Mouse (Mus musculus): ENCODE results near the gene Syngr3. TPM values are rescaled to one million over a fixed set of nuclear protein-coding genes. Genes with fewer than 3 reads are reported as not detected.

The Syngr3 gene
- polyA plus RNA-seq, 2 experiments = 0.06 to 0.08 TPM

DNA sequence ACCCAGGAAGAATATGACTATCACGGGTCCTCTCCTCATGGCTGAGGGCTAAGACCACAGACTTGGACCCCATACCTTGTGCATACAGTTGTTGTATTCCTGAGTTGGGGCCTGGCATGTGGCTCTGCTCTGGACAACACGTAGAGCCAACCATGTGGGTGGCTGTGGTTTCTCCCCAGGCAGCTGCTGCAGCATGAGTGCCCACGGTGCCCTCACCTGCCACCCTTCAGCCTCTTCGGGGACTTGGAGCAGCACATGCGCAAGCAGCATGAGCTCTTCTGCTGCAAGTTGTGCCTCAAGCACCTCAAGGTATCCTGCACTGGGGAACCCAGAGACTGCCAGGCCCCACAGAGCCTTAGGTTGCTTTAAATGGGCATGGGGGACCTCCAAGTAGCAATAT is 12.9 kb downstream of the Syngr3 start:
- H3K9me3 ChIP-seq (ENCODE audit: control insufficient read depth, low read length) = no peaks in the 10 kb centered on the region
- no peak overlapping the region for H3K9ac ChIP-seq (replicated peaks)
- peaks cover under 1 to 8% of the 10 kb centered on the region in 2 experiments for H3K4me1 ChIP-seq (replicated peaks; ENCODE audit: control insufficient read depth in 2 of 2, insufficient read depth in 2 of 2, low read length in 1 of 2)
- DNase-seq (ENCODE audit: low read depth in 3 of 3, low spot score in 3 of 3) (no peak), ATAC-seq (ENCODE audit: insufficient read depth) (no peak)
- H3K27ac ChIP-seq = no peak overlapping the region
- H3K4me2 ChIP-seq (ENCODE audit: low read depth) = no peak overlapping the region
- TF ChIP-seq EP300 (IDR thresholded peaks at IDR 0.05; ENCODE audit: low read depth) (no peak), CTCF (IDR thresholded peaks at IDR 0.05; ENCODE audit: low read depth) (no peak)
- WGBS (ENCODE audit: insufficient replicate concordance) = 79% methylated on average over 5 of the region's 5 CpGs
- no peak overlapping the region for H3K4me3 ChIP-seq (ENCODE audit: insufficient read depth in 1 of 2, low read depth in 2 of 2, low read length in 2 of 2)
- H3K36me3 ChIP-seq (replicated peaks; ENCODE audit: control insufficient read depth, insufficient read depth, low read depth) = peaks cover 33% of the 10 kb centered on the region
- H3K27me3 ChIP-seq (ENCODE audit: control insufficient read depth, insufficient read depth, low read length) = no peaks in the 10 kb centered on the region

DNA sequence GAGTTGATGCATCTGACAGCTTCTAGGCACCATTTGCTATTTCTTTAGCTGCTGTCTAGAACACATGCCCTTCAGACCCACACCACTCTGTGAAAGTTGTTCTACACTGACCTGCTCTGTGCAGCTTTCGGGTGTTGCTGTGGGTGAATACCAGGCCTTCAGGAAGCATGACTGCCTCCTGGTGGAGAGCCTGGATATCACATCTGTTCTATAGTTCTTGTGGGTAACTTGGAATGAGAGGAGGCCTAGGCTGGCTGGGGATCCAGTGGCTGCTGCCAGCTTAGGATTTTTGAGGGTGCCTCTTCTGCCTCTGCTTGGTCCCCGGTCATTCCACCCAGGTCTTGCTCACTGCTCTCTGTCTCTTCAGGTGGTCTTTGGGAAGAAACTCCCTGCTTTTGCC is 13.6 kb downstream of the Syngr3 start:
- DNase-seq (ENCODE audit: low read depth in 3 of 3, low spot score in 3 of 3) (peak in 2 of 3 experiments; percentile 58 to 59), ATAC-seq (ENCODE audit: insufficient read depth) (no peak)
- Histone ChIP-seq H3K4me1 (replicated peaks; ENCODE audit: control insufficient read depth in 2 of 2, insufficient read depth in 2 of 2, low read length in 1 of 2) (peaks cover 6 to 14% of the 10 kb centered on the region in 2 experiments), H3K9me3 (ENCODE audit: control insufficient read depth, low read length) (no peaks in the 10 kb centered on the region), H3K27me3 (ENCODE audit: control insufficient read depth, insufficient read depth, low read length) (no peaks in the 10 kb centered on the region), H3K4me2 (ENCODE audit: low read depth) (no peak overlapping the region), H3K9ac (replicated peaks) (no peak overlapping the region), H3K27ac (no peak overlapping the region), H3K36me3 (replicated peaks; ENCODE audit: control insufficient read depth, insufficient read depth, low read depth) (peaks cover 33% of the 10 kb centered on the region), H3K4me3 (ENCODE audit: insufficient read depth in 1 of 2, low read depth in 2 of 2, low read length in 2 of 2) (no peak overlapping the region)
- peak; percentile 89 for TF ChIP-seq CTCF (IDR thresholded peaks at IDR 0.05; ENCODE audit: low read depth)
- no peak for TF ChIP-seq EP300 (IDR thresholded peaks at IDR 0.05; ENCODE audit: low read depth)
- WGBS (ENCODE audit: insufficient replicate concordance) = 54% methylated on average over 2 of the region's 2 CpGs

DNA sequence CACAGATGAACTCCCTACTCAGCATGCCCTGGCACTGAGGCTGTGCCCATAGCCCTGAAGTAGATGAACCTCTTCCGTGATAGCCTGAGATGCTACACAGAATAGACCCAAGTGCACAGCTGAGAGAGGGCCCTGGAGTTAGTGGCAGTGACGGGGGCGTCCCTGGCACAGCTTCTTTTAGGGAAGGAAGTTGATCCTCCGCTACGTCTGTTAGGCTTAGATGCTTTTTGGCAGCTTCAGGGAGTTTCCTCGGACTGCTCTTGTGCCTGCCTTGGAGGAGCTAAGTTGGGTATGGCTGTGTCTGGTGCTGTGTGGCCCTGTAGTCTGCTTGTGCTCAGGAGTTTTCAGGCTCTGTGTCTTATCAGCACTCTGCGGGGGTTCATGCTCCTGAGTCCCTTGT is 15.5 kb downstream of the Syngr3 start:
- Histone ChIP-seq H3K27me3 (ENCODE audit: control insufficient read depth, insufficient read depth, low read length) (no peaks in the 10 kb centered on the region), H3K4me2 (ENCODE audit: low read depth) (no peak overlapping the region), H3K4me1 (replicated peaks; ENCODE audit: control insufficient read depth in 2 of 2, insufficient read depth in 2 of 2, low read length in 1 of 2) (peaks cover 14 to 24% of the 10 kb centered on the region in 2 experiments), H3K9me3 (ENCODE audit: control insufficient read depth, low read length) (no peaks in the 10 kb centered on the region), H3K9ac (replicated peaks) (no peak overlapping the region), H3K4me3 (ENCODE audit: insufficient read depth in 1 of 2, low read depth in 2 of 2, low read length in 2 of 2) (no peak overlapping the region), H3K27ac (no peak overlapping the region), H3K36me3 (replicated peaks; ENCODE audit: control insufficient read depth, insufficient read depth, low read depth) (peaks cover 21% of the 10 kb centered on the region)
- ATAC-seq (ENCODE audit: insufficient read depth) (no peak), DNase-seq (ENCODE audit: low read depth in 3 of 3, low spot score in 3 of 3) (no peak)
- 54% methylated on average over 7 of the region's 7 CpGs for whole genome bisulfite sequencing (ENCODE audit: insufficient replicate concordance)
- TF ChIP-seq EP300 (IDR thresholded peaks at IDR 0.05; ENCODE audit: low read depth) (no peak), CTCF (IDR thresholded peaks at IDR 0.05; ENCODE audit: low read depth) (no peak)

DNA sequence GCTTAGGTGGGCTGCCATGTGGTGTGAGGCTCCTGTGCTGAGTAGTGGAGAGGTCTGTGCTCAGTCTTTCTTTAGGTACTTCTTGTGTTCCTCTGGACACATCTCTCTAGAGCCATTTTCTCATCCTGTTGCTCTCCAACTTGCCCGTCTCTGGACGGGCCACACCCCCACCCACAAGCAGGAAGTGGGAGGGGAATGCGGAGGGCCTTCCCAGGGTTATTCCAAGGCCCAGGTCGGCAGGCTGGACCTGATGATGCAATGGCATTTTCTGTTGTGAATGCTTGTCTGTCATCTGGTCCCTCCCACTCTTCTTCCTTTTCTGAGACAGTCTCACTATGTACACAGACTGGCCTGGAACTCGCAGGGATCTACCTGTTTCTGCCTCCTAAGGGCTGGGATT is 17.6 kb downstream of the Syngr3 start:
- Histone ChIP-seq H3K4me1 (replicated peaks; ENCODE audit: control insufficient read depth in 2 of 2, insufficient read depth in 2 of 2, low read length in 1 of 2) (peaks cover 21 to 30% of the 10 kb centered on the region in 2 experiments), H3K36me3 (replicated peaks; ENCODE audit: control insufficient read depth, insufficient read depth, low read depth) (peaks cover 6% of the 10 kb centered on the region), H3K9me3 (ENCODE audit: control insufficient read depth, low read length) (no peaks in the 10 kb centered on the region), H3K4me3 (ENCODE audit: insufficient read depth in 1 of 2, low read depth in 2 of 2, low read length in 2 of 2) (no peak overlapping the region), H3K9ac (replicated peaks) (peak overlapping the region; percentile 16; the same call in 1 of the 2 replicates), H3K4me2 (ENCODE audit: low read depth) (peak overlapping the region; percentile 96), H3K27me3 (ENCODE audit: control insufficient read depth, insufficient read depth, low read length) (no peaks in the 10 kb centered on the region), H3K27ac (no peak overlapping the region)
- TF ChIP-seq EP300 (IDR thresholded peaks at IDR 0.05; ENCODE audit: low read depth) (no peak), CTCF (IDR thresholded peaks at IDR 0.05; ENCODE audit: low read depth) (no peak)
- 10% methylated on average over 5 of the region's 5 CpGs for WGBS (ENCODE audit: insufficient replicate concordance)
- 0 out of 2 replicates have a peak, but pooled peaks have one; percentile 7 for ATAC-seq (ENCODE audit: insufficient read depth)
- DNase-seq (ENCODE audit: low read depth in 3 of 3, low spot score in 3 of 3) = peak in 1 of 3 experiments; percentile 47

- WGBS (ENCODE audit: insufficient replicate concordance) = 46% methylated on average over 5 of the region's 5 CpGs
- no peak for TF ChIP-seq EP300 (IDR thresholded peaks at IDR 0.05; ENCODE audit: low read depth)
- no peak for TF ChIP-seq CTCF (IDR thresholded peaks at IDR 0.05; ENCODE audit: low read depth)
These were observed 18.4 kb downstream of the Syngr3 start for GRCm38 (mm10) chr17:24671346-24671745.

More at GRCm38 (mm10) chr17:24671346-24671745, 18.4 kb downstream of the Syngr3 start:
- Histone ChIP-seq H3K36me3 (replicated peaks; ENCODE audit: control insufficient read depth, insufficient read depth, low read depth) (no peaks in the 10 kb centered on the region), H3K27me3 (ENCODE audit: control insufficient read depth, insufficient read depth, low read length) (no peaks in the 10 kb centered on the region), H3K4me1 (replicated peaks; ENCODE audit: control insufficient read depth in 2 of 2, insufficient read depth in 2 of 2, low read length in 1 of 2) (peaks cover 21 to 30% of the 10 kb centered on the region in 2 experiments), H3K9me3 (ENCODE audit: control insufficient read depth, low read length) (no peaks in the 10 kb centered on the region), H3K4me3 (ENCODE audit: insufficient read depth in 1 of 2, low read depth in 2 of 2, low read length in 2 of 2) (peak overlapping the region; percentile 19 to 87; a peak in 3 of 4 replicates), H3K27ac (no peak overlapping the region), H3K4me2 (ENCODE audit: low read depth) (peak overlapping the region; percentile 96), H3K9ac (replicated peaks) (0 out of 2 replicates have a peak overlapping the region, but pooled peaks have one; percentile 28)
- no peak for ATAC-seq (ENCODE audit: insufficient read depth)
- no peak for DNase-seq (ENCODE audit: low read depth in 3 of 3, low spot score in 3 of 3)
